Mouse (Mus musculus): ENCODE data around the gene 2610507B11Rik. TPM values are rescaled to one million over a fixed set of nuclear protein-coding genes. Genes with fewer than 3 reads are reported as not detected.

2610507B11Rik gene
- 44.9 TPM for polyA plus RNA-seq (2014; fragmentation: Illumina TruSeq; extraction: RNeasy Lipid Tissue Mini Kit (QIAGEN cat#74804))

DNA sequence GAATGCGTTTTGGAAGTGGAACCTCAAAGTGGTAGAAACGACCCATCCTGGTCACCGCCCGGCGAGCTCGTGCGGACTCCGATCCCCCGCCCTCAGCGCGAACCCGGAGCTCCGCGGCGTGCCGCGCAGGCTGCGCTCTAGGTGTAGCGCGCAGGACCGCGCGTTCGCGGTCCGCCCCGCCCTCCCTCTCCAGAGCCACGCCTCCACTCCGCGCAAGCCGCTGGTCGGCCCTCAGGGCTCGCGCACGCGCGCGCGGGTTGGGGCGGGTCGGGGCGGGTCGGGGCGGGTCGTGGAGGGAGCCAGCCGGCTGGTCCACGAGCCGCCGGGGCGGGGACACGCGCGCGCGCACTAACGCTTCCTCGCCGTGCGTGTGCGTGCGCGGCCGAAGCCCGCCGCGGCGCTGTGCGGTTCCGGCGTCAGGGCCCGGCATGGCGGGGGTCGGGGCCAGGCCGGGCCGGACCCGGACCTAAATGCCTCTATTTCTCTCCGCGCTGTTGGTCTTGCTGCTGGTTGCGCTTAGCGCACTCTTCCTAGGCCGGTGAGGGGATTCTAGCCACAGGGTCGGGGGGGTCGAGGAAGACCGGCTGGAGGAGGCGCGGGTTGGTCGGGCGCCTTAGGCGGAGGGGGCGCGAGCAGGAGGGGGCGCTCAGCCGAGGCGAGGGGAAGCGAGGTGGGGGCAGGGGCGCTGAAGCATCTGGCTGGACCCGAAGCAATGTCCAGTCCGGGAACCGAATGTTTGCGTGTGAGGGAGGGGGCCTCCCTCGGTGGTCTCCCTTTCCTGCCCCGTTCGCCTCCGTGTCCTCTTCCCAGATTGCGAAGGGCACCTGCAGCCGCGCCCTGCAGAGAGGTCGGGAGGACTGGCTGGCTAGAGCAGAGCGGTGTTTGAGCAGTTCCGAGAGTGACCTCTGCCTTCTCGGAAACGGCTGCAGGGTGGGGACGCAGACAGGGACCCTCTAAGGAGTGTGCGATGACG is at the start of gene 2610507B11Rik:
2610507B11Rik (plus strand) TSS at position 373 of the 973 bp plus-strand sequence.

DNA sequence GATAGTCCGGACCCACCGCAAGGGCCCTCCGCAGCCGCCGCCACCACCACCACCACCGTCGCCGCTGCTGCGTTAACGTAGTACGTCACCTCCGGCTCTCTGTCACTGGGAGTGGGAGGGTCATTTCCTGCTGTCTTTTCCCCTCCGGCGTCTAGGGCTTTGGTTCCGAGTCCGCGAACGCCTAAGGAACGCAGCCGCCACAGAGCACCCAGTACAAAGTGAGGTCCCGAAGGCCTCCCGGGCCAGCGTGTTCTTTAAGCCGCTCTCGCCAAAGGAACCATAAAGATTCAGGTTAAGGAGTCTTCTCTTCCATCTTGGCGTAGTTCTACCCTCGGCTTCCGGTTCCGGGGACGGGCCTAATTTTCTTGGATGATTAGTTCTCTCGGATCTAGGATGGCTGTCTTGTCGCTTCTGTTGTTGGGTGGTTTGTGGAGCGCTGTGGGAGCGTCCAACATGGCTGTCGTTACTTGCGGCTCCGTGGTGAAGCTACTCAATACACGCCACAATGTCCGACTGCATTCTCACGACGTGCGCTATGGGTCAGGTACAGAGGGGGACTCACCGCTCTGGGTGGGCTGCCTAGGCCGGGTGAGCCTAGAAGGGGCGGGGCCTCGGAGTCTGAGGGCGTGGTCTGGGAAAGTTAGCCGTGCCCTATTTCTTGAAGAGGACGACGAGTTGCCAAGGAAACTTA is 15.8 kb upstream of the 2610507B11Rik start, which contains the start of the genes Sdf2 and Supt6:
Sdf2 (plus strand) TSS at position 120 of the 691 bp plus-strand sequence.
Supt6 (minus strand) TSS at position 361 of the 691 bp plus-strand sequence.

DNA sequence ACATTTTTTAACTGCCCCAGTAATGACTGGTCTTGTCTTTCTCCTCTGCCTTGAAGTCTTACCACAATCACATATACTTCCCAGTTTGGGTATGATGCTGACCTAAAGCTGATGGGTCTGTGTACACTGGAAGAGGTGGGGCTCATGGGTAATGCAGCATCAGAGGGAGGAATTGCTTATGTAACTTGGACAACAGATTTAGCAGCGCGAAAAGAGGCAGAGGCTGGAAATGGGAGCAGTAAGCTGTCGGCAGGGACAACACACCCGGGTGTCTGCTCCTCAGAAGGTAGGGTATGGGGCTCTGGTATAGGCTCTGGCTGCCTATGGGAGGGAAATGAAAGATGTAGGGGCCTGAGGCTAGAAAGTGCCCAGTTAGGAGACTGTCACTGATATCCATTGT is 29.1 kb downstream of the 2610507B11Rik start, which contains the start of gene BC030499:
BC030499 (plus strand) TSS at position 188 of the 400 bp plus-strand sequence.

DNA sequence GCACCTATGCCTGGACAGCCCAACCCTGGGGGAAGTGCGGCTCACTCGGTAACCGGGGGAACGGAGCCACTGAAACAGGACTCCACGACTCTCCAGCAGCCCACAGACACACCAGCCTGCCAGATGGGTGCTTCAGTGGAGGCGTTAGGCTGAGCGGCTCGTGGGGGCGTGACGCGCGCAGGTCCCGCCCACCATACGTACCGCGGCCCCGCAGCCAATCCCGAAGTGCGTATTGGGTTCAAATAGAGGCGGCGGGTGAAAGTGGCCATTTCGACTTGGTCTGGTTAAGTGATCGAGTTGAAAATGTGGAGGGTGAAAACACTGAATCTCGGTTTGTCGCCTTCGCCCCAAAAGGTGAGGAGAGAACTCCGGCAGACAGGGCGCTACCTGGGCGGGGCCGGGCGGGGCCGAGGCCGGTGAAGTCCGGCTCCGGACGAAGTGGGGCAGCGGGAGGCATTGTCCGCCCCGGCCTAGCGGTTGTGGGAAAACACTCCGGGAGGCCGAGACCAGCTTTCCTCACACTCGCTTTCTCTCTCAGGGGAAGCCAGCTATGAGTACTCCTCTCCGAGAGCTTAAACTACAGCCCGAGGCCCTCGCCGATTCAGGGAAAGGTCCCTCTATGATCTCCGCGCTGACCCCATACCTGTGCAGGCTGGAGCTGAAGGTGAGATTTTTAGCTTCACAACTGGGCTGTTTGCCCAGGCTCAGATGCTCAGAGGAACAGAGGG is 40.0 kb downstream of the 2610507B11Rik start, which contains the start of gene Spag5:
Spag5 (plus strand) TSS at position 173 of the 728 bp plus-strand sequence.

DNA sequence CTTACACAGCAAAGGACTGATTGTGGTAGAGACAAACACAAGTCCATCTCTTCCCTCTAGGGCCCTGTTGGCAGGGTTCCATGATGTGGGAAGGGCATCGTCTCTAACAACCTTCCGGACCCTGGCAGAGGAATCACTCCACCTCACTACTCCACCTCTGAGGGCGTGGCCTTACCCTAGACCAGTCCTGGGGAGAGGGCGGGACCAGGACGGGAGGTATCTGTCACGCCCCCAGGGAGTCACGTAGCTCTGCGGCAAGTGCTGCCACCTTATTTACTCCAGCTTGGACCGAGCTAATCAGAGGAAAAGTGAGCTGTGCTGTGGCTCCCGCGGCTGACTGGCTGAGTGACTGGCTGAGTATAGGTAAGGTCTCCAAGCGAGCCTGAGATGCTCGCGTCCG is 61.3 kb downstream of the 2610507B11Rik start, which contains the start of gene Aldoc:
Aldoc (plus strand) TSS at position 109 of the 400 bp plus-strand sequence.

DNA sequence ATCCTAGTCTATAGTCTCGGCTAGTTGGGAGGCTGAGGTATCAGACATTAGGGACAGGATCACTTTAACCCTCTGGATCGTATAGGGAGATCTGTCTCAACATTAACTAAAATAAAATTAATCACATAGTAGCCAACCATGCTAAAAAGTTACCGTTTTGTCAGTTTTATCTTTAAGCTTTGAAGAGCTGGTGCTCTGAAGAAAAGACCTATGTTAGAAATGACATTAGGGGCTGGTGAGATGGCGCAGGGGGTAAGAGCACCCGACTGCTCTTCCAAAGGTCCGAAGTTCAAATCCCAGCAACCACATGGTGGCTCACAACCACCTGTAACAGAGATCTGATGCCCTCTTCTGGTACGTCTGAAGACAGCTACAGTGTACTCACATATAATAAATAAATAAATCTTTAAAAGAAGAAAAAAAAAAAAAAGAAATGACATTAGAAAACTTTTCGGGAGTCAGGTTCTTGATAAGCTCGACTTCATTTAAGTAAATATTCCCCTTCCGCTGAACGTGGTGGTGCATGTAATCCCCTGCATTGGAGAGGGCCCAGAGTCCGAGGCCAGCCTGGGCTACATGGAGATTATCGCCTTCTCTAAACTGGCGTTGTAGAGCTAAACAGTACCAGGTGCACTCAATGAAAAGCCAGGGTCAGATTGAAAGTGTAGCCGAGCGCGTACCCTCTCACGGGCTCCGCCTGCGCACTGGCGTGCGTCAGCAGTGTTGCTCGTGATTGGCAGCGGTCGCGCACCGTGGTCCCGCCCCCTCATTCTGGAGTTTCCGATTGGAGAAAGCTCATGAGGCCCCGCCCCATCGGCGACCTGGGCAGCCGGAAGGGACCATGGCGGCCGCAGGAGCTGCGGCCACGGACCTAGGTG is 66.3 kb downstream of the 2610507B11Rik start, which contains the start of gene Pigs:
Pigs (plus strand) TSS at position 782 of the 878 bp plus-strand sequence.

Other genes with a start within 250 kb of the 2610507B11Rik start
- gene Dhrs13, start 229.5 kb upstream of the 2610507B11Rik start, polyA plus RNA-seq (2014; fragmentation: Illumina TruSeq; extraction: RNeasy Lipid Tissue Mini Kit (QIAGEN cat#74804)): 5.2 TPM
- gene Flot2, start 223.8 kb upstream of the 2610507B11Rik start, polyA plus RNA-seq (2014; fragmentation: Illumina TruSeq; extraction: RNeasy Lipid Tissue Mini Kit (QIAGEN cat#74804)): 8.1 TPM
- 5.4 TPM for gene Eral1, start 181.4 kb upstream of the 2610507B11Rik start, polyA plus RNA-seq (2014; fragmentation: Illumina TruSeq; extraction: RNeasy Lipid Tissue Mini Kit (QIAGEN cat#74804))
- 16.9 TPM for gene Fam222b, start 167.1 kb upstream of the 2610507B11Rik start, polyA plus RNA-seq (2014; fragmentation: Illumina TruSeq; extraction: RNeasy Lipid Tissue Mini Kit (QIAGEN cat#74804))
- gene Traf4, start 96.2 kb upstream of the 2610507B11Rik start, polyA plus RNA-seq (2014; fragmentation: Illumina TruSeq; extraction: RNeasy Lipid Tissue Mini Kit (QIAGEN cat#74804)): 1.7 TPM
- 3.7 TPM for gene Nek8, start 85.1 kb upstream of the 2610507B11Rik start, polyA plus RNA-seq (2014; fragmentation: Illumina TruSeq; extraction: RNeasy Lipid Tissue Mini Kit (QIAGEN cat#74804))
- gene Tlcd1, start 85.0 kb upstream of the 2610507B11Rik start, polyA plus RNA-seq (2014; fragmentation: Illumina TruSeq; extraction: RNeasy Lipid Tissue Mini Kit (QIAGEN cat#74804)): 17.7 TPM
- gene Rpl23a, start 78.2 kb upstream of the 2610507B11Rik start, polyA plus RNA-seq (2014; fragmentation: Illumina TruSeq; extraction: RNeasy Lipid Tissue Mini Kit (QIAGEN cat#74804)): 1,489 TPM
- gene Rab34, start 73.3 kb upstream of the 2610507B11Rik start, polyA plus RNA-seq (2014; fragmentation: Illumina TruSeq; extraction: RNeasy Lipid Tissue Mini Kit (QIAGEN cat#74804)): 11.2 TPM
- gene Proca1, start 68.4 kb upstream of the 2610507B11Rik start, polyA plus RNA-seq (2014; fragmentation: Illumina TruSeq; extraction: RNeasy Lipid Tissue Mini Kit (QIAGEN cat#74804)): 5.0 TPM
- 20.8 TPM for gene Sdf2, start 16.0 kb upstream of the 2610507B11Rik start, polyA plus RNA-seq (2014; fragmentation: Illumina TruSeq; extraction: RNeasy Lipid Tissue Mini Kit (QIAGEN cat#74804))
- 25.1 TPM for gene Supt6, start 15.8 kb upstream of the 2610507B11Rik start, polyA plus RNA-seq (2014; fragmentation: Illumina TruSeq; extraction: RNeasy Lipid Tissue Mini Kit (QIAGEN cat#74804))
- 0.20 TPM for gene BC030499, start 29.1 kb downstream of the 2610507B11Rik start, polyA plus RNA-seq (2014; fragmentation: Illumina TruSeq; extraction: RNeasy Lipid Tissue Mini Kit (QIAGEN cat#74804))
- 5.2 TPM for gene Spag5, start 39.8 kb downstream of the 2610507B11Rik start, polyA plus RNA-seq (2014; fragmentation: Illumina TruSeq; extraction: RNeasy Lipid Tissue Mini Kit (QIAGEN cat#74804))
- gene Aldoc, start 61.2 kb downstream of the 2610507B11Rik start, polyA plus RNA-seq (2014; fragmentation: Illumina TruSeq; extraction: RNeasy Lipid Tissue Mini Kit (QIAGEN cat#74804)): 16.9 TPM
- gene Pigs, start 66.7 kb downstream of the 2610507B11Rik start, polyA plus RNA-seq (2014; fragmentation: Illumina TruSeq; extraction: RNeasy Lipid Tissue Mini Kit (QIAGEN cat#74804)): 3.0 TPM
- gene Unc119, start 81.7 kb downstream of the 2610507B11Rik start, polyA plus RNA-seq (2014; fragmentation: Illumina TruSeq; extraction: RNeasy Lipid Tissue Mini Kit (QIAGEN cat#74804)): 6.0 TPM
- gene Foxn1, start 124.8 kb downstream of the 2610507B11Rik start, polyA plus RNA-seq (2014; fragmentation: Illumina TruSeq; extraction: RNeasy Lipid Tissue Mini Kit (QIAGEN cat#74804)): not detected
- gene Slc13a2, start 160.5 kb downstream of the 2610507B11Rik start, polyA plus RNA-seq (2014; fragmentation: Illumina TruSeq; extraction: RNeasy Lipid Tissue Mini Kit (QIAGEN cat#74804)): 0.17 TPM
- gene Slc46a1, start 203.9 kb downstream of the 2610507B11Rik start, polyA plus RNA-seq (2014; fragmentation: Illumina TruSeq; extraction: RNeasy Lipid Tissue Mini Kit (QIAGEN cat#74804)): 0.74 TPM
- not detected for gene Sarm1, start 236.0 kb downstream of the 2610507B11Rik start, polyA plus RNA-seq (2014; fragmentation: Illumina TruSeq; extraction: RNeasy Lipid Tissue Mini Kit (QIAGEN cat#74804))
- not detected for gene Vtn, start 237.3 kb downstream of the 2610507B11Rik start, polyA plus RNA-seq (2014; fragmentation: Illumina TruSeq; extraction: RNeasy Lipid Tissue Mini Kit (QIAGEN cat#74804))
- gene Sebox, start 241.7 kb downstream of the 2610507B11Rik start, polyA plus RNA-seq (2014; fragmentation: Illumina TruSeq; extraction: RNeasy Lipid Tissue Mini Kit (QIAGEN cat#74804)): 0.97 TPM

All from ovary, adult 10 weeks (tissue).